Mouse (Mus musculus): ENCODE results near the gene Hddc3.
"Not testable (repeated sequence)": the region's sequence is repeated elsewhere in the genome, so short reads cannot be mapped to it uniquely, and the experiment has no call there.

The Hddc3 gene

DNA sequence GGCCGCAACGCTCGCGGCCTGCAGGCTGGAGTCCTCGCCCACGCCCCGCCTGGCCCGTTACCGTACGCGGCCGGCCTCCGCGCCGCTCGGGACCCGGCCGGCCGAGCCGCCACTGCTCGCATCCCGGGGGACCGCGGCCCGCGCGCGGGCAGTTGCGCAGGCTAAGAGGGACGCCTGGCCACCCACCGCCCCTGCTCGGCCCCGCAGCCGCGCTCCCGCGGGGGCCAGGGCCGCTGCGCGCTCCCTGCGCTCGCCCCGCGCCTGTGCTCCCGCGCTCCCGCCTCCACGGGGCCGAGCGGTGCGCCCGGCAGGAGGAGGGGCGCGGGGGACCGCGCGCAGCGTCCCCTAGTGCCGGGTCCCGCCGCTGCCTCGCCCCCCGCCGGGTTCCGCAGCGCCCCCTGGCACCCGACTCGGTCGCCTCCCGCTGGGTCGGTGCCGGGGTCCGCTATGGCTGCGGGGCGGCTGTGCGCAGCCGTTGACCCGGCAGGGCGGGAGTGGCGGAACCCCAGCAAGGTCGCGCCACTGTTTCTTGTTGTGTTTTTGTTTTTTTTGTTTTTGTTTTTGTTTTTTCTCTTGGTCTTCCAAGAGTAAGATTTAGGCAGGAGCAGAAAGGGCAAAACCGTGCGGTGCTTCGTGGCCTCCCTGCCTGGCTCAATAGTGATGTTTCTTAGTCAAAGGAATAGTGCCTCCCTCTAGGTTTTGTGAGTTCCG is 28.3 kb downstream of the Hddc3 start, which contains the start of gene Man2a2:
Man2a2 (minus strand) TSS at position 335 of the 711 bp plus-strand sequence.
- peak; percentile 71 to 84 for DNase-seq

DNA sequence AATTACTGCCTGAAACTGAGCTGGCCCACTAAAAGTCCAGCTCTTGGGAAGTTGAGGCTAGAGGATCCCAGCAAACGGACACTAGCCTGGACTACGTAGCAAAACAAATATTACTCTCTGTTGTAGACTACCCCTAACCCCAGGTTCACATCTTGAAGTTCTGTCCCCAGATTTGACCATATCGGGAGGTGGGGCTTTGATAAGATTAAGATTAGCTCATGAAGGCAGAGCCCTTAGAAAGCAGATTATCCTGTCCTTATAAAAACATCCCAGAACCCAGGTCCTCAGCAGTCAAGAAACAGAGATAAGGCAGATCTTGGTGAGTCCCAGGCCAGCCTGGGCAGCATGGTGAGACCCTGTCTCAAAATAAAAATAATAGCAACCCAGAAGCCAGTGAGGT is 29.3 kb downstream of the Hddc3 start:
- no peak for DNase-seq

DNA sequence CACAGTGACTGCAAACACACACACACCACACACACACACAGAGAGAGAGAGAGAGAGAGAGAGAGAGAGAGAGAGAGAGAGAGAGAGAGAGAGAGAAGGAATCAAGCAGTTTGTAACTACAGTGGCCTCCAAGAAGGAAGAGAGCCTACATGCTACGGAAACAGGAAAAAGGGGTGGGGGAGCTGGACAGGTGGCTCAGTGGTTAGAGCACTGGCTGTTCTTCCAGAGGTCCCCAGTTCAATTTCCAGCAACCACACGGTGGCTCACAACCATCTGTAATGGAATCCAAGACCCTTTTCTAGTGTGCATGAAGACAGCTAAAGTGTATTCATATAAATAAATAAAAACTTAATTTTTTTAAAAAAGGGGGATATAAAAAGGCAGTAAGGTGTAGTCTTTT is 29.8 kb downstream of the Hddc3 start:
- DNase-seq = no peak

DNA sequence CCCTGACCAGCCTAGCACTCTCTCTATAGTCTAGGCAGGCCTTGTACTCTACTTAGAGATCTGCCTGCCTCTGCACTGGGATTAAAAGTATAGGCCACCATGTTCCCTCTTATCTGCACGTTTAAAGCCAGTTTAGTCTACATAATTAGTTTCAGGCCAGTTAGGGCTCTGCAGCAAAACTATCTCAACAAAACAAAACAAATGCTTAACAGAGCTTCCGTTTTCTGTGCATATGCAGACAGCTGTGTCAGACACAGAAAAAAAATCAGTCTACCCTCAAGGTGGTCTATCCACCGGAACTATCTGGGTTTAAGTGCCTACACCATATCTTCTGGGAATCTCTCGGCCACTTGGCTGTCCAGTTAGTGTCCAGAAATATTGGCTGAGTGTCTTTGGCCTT is 30.4 kb downstream of the Hddc3 start:
- no peak for DNase-seq

DNA sequence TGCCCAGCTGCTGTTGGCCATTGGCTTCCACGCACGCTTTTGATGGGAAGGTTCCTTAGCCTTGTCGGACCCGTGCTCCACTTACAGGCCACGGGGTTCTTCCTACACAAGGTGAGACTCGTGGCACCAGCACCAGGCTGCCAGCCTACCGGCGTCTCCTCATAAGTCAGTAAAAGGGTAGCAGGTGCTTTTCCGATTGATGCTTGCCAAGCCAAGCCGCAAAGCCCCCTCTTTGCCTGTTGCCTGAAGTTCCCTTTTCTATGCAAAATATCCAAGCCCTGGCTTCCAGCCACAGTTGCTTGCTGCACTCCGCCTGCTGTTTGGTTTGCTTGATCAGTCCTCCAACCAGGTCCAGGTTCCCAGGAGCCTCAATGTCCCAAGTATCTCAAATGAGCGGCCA is 30.9 kb downstream of the Hddc3 start:
- no peak for DNase-seq

DNA sequence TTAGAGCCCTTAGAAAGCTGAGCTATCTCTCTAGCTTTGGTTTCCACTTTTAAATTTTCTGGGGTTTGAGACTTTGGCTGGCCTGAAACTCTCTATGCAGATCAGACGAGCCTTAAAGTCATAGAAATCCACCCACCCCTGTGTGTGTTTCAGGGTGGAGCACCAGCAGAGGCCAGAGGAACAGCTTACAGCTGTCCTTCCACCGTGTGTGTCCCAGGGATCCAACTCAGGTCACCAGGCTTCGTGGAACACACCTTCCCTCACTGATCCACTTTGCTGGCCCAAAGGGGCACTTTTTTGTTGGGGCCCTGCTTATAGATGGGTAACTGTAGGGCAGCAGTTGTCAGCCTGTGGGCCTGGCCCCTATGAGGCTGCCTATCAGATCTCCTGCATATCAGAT is 31.4 kb downstream of the Hddc3 start:
- DNase-seq = no peak

DNA sequence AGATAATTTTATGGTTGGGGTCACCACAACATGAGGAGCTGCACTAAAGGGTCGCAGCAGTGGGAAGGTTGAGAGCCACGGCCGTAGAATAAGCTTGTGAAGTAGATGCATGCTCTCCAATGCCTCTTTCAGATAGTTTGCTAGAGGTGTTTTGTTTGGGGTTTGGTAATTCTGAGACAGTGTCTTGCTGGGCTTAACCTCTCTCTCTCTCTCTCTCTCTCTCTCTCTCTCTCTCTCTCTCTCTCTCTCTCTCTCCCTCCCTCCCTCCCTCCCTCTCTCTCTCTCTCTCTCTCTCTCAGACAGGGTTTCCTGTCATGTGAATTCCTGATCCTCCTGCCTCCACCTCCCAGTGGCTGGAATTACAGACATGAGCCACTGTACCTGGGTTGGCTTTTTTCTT is 31.8 kb downstream of the Hddc3 start:
- DNase-seq = no peak

DNA sequence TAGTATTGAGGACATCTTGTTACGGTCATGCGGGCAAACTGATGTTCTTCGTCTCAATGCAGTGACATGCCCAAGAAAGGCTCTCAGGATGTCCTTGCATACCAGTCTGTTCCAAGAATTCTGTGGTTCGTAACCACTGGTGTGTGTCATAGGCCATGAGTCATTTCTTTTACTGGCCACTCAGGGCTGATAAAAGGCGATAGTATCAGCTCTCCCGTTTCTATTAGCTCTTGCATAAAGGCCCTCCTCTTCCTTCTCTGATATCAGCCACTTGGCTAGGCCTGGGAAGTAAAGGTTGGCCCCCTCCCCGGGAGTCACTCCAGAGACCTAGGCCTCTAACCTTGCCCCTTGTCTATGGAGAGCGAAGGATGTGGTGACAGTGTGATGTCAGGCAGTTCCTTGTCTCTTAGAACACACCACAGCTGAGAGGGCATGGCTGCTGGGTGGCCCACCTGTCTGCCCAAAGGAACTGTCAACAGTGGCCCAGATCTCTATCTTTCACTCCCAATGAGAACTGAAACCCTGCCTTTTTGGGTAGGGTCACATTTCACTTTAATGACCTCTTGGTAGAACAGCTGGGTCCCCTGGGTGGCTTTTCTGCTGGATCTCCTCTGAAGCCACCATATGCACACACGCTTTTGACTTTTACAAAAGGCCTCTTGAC is 32.6 kb downstream of the Hddc3 start:
- no peak for DNase-seq

DNA sequence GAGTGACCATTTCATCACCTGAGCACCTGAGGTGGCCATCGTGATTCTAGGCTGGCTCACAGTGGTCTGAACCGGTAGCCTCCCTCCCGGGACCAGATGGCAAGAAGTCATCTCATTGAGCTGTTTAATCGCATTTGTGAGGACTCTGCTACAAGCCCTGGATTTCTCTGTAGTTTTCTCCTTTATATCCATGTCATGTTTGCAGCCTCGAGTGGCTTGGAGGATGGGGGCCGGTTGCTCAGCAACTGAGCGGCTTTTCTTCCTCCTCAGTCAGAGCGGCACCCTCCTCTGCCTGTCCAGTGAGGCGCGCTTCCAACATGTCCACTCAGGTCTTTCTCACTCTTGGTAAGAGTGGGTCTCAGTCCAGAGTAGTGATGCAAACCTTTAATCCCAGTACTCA is 33.3 kb downstream of the Hddc3 start:
- DNase-seq = no peak

DNA sequence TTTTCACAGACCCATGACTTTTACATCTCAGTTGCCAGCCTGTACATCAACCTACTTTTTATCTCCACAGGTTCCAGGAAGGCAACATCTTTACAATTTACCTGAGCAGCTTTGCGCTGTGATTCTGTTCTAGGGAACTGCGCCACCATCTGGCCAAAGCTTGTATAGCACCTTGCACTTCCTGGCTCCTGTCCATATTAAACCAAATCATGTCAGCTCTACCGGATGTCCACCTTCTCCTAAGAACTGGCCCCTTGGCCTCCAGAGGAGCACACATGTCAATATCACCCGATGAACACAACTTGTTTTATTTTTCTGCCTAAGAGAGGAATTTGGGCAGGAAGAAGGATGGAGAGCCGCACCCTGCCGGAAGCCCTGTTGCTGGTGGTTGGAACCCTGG is 34.6 kb downstream of the Hddc3 start:
- peak; percentile 65 to 82 for DNase-seq

DNA sequence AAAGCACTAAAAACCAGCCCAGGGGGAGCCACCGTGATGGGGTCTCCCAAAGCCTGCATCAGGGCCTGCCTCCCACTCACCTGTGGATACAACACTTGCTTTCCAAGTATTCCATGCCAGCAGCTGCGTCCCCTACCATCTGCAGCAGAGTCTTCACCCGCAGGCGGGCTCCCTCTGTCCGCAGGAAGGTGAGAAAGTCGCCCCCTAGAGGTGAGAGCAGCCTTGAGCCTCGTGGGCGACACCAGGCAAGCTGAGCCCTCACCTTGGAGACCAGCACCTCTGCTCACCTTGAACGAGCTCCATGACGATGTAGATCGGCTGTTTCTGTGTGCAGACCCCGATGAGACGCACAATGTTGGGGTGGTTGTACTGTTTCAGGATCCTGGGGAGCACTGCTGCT is 36.6 kb downstream of the Hddc3 start:
- peak; percentile 55 to 60 for DNase-seq

DNA sequence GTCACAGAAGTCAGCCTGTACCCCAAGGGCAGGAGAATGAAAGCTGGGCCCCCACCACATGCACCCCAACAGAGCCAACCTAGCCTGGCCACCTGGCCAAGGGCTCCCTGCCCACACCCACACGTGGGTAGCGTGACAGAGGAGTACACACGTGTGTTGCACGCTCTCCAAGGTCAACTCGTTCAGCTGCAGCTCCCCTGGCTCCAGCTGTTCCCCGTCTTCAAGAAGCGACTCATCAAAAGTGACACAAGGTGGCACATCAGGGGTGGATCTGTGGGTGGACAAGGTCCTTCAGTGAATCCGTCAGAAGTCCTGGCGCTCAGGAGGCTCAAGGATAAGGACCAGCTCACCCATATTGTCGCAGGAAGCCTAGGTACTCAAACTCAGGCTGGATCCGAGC is 40.0 kb downstream of the Hddc3 start:
- DNase-seq = no peak

DNA sequence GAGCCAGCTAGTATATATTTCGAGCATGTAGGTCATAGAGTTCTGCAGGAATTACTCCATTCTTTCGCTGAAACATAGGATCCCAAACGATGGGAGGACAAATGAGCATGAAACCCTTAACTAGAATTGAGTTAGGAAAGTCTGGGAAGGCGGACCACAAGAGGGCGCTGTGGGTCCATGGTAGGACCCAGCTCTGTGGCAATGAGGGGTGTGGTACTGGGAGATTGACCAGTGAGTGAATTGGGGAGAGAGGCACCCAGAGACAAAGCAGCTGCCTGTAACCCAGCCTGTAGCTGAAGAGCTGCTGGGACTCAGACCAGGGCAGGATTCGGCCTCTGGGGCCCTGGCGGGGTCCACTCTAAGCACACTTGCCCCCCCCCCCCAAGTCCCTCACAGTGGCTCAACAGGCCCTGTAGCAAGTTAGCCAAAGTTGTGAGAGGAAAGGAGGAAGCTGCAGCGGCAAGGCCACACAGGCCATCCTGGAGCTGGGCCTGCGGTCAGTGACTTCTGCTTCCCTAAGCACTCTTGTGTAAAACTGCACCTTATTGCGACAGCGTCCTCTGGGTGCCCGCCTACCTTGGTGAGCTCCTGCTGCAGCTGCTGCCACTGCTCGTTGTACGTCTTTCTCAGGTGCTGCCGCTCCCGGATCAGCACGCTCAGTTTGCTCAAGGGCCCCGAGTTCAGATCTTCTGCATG is 43.5 kb downstream of the Hddc3 start:
- peak; percentile 90 to 98 for DNase-seq

DNA sequence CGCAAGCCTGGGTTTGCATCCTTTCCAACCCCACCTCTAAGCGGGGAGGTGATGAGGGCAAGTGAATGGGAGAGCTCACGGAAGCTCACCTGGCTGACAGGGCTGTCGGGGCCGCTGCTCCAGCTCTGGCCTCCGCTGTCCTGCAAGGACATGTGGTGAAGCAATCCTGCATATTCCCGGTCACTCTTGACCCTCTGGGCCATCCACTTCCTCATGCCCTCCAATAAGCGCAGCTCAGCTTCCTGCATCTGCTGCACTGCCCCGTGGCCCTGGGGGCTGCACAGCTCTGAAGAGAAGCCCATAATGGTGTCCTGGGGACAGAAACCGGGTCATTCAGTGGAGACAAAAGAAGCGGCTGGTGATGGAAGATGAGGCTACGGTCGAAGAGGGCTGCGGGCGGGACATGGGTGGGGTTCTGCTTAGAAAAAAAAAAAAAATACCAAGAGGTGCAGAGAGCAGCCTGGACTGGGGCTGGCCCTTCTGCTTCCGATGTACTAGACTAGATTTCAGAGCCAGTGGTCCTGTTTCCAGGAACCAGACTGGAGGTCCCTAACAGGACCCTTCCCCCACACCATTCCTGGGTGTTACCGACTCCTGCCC is 44.2 kb downstream of the Hddc3 start:
- DNase-seq = peak in 1 of 2 experiments; percentile 26

DNA sequence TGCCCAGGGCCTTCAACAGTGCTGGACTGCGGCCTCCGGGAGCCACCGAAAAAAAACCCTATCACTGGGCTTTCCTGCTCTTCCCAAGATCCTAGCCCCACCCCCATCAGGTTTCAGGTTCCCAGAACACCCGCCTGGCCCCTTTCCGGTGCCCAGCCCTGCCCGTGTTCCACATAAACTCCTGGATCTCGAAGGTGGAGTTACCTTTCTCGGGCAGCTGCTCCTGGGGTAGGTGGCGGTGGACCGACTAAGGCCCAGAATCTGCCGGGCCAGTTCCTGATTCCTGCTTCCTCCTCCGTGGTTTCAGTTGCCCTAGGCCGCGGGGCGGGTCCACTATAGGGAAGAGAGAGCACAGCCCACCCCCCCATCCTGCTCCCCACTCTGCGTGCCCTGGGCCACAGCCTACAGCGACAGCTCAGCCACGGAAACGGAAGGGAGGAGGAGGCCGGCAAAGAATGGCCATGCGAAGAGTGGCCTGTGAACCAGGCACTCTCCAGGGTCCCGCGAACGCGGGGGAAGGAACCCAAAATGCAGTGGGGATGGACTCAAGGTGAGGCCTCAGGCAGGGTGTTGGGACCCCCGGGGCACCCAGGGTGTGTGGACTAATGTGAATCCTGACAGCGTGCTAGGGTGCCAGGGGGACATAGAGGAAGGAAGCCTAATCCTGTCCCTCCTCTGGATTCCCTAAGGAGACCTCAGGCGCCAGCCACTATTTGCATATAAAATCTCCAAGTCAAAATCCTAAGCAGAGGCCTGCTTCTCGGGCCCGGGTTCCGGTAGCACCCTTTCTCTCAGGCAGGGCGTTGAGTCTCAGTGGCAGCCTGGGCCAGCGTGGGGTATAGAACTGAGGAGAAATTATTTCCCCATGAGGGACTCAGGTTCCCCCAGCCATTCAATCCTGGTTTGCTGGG is 45.0 kb downstream of the Hddc3 start, which contains the start of gene Fes:
Fes (minus strand) TSS at position 314 of the 911 bp plus-strand sequence.
- DNase-seq = peak; percentile 77 to 88

DNA sequence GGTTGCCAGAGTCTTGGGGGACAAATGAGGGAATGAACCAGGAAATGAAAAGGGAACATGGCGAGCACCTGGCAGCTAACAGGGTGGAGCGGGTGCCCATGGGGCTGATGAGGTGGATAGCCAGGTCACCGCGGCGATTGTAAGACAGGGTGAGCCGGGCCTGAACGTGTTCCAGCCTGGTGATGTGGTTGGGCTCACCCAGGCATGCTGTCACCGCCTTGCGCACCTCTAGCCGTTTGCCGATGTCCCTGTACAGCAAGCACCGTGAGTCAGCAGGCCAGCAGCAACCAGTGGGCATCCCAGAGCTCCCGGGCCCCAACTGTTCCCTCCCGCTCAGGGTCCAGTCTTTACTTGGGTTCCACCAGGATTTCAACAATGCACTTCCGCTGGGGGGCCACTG is 49.2 kb downstream of the Hddc3 start:
- no peak for DNase-seq

DNA sequence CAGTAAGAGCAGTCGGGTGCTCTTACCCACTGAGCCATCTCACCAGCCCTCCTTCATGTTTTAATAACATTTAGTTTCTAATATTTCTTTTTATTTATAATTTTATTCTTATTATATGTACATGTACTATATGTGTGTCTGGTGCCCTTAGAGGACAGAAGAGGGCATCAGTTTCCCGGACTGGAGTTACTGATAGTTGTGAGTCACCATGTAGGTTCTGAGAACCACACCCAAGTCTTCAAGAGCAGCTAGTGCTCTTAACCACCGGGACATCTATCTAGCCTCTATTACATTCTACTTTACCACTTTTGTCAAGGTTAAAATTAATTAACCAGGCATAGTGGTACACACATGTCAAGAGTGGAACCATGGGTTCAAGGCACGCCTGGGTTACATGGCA is 51.7 kb downstream of the Hddc3 start:
- no peak for DNase-seq

DNA sequence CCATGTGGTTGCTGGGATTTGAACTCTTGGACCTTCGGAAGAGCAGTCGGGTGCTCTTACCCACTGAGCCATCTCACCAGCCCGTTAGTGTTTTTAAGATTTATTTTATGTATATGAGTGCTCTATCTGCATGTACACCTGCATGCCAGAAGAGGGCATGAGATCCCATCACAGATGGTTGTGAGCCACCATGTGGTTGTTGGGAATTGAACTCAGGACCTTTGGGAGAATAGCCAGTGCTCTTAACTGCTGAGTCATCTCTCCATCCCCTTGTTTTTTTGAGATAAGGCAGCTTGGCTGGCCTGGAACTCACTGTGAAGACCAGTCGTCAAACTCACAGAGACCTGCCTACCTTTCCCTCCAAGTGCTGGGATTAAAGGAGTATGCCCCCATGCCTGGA is 53.5 kb downstream of the Hddc3 start:
- not testable (repeated sequence) for DNase-seq

DNA sequence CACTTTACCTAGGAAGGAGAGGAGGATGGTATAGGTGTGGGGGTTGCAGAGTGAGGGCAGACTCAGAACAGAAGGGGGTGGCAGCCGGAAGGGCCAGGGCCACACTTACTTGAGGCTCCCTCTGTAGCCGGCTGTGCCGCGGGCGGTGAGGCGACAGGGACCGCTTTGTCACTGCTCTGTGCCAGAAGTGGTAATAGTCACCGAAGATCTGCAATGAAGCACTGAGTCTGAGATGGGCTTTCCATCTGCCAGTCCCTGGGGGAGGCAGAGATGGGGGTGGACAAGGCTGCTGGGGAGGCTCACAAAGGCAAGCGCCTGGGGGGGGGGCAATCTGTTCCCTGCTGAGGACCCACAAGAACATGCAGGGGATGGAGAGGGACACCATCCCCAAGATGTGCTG is 55.1 kb downstream of the Hddc3 start:
- DNase-seq = no peak

DNA sequence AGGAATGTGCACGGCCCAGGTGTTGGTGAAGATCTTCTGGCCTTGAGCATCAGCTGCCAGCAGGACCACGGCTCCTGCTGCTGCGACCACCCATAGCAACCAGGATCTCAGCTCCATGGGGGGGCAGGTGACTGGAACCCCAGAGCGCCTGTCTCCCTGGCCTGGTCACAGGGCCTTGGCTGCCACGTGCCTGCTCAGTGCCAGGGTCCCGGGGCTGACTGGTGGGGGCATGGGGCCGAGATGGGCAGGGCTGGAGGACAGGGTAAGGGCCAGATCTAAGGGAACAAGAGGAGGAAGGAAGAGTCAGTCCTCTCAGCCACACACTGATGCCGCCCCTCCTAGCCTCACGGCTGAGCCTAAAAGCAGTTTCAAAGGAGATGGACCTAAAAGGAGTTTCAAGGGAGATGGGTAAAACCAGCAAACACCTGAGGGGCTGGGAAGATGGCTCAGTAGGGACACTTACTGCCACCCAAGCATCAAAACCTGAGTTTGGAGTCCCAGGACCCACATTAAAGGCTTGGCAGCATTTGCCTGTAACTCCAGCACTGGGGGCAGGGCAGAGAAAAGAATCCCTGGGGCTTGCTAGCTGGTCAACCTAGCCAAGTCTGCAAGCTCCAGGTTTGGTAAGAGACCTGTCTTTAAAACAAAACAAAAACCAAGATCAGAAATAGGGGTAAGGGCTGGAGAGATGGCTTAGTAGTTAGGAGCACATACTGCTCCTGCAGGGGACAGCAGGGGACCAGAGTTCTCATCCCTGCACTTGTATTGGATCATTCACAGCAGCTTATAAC is 55.9 kb downstream of the Hddc3 start:
- DNase-seq = no peak

DNA sequence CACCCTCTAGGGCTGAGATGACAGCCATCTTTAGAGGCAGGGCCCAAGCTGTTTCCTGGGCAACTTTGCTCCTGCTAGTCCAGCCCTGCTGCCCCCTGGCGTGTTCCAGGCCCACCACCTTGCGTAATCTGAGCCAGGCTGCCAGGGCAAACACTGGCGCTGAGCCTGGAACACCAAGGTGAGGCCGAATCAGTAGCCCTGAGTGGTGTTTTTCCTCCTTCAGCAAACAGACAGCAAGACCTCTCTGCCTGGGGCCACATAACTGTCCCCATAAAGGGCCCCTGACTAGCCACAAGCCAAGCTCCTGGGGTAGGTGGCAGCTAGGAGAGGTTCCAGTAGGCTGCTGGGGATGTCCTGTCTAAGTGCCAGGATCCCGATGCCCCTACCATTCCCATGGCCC is 57.2 kb downstream of the Hddc3 start:
- DNase-seq = peak; percentile 80 to 95
